Mouse (Mus musculus): ENCODE data around the gene Fhl5. TPM values are rescaled to one million over a fixed set of nuclear protein-coding genes. Genes with fewer than 3 reads are reported as not detected.
"Not testable (repeated sequence)": the region's sequence is repeated elsewhere in the genome, so short reads cannot be mapped to it uniquely, and the experiment has no call there.

Gene Fhl5
- polyA plus RNA-seq (2015; fragmentation: Nextera tagmentation; extraction: Ambion mirVana), result not detected in 2 replicates

- Histone ChIP-seq H3K27me3 (ENCODE audit: control insufficient read depth, insufficient read depth, low read depth, low read length) (no peaks in the 10 kb centered on the region), H3K36me3 (ENCODE audit: control insufficient read depth, insufficient read depth) (no peaks in the 10 kb centered on the region), H3K4me1 (ENCODE audit: control insufficient read depth, low read depth, low read length) (no peaks in the 10 kb centered on the region), H3K9me3 (replicated peaks; ENCODE audit: control insufficient read depth, low read length) (no peaks in the 10 kb centered on the region), H3K27ac (ENCODE audit: low read length) (no peak within 1 kb of the TSS), H3K4me3 (ENCODE audit: low read depth, low read length) (no peak within 1 kb of the TSS), H3K9ac (ENCODE audit: low read depth, low read length) (no peak within 1 kb of the TSS), H3K4me2 (ENCODE audit: low read depth, low read length) (no peak within 1 kb of the TSS)
- ATAC-seq (ENCODE audit: low read depth), result no peak
- WGBS (ENCODE audit: insufficient replicate concordance), result 70% methylated on average over 3 of the region's 3 CpGs
Observed at GRCm38 (mm10) chr4:25242776-25243175, at the start of gene Fhl5. TSS of gene Fhl5 (minus strand) at chr4:25242876.

DNA sequence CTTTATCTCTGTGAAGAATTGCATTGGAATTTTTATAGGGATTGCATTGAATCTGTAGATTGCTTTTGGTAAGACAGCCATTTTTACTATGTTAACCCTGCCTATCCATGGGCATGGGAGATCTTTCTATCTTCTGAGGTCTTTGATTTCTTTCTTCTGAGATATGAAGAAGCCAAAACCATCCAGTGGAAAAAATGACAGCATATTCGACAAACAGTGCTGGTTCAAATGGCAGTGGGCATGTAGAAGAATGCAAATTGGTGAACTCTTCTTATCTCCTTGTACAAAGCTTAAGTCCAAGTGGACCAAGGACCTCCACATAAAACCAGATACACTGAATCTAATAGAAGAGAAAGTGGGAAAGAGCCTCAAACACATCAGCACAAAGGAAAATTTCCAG is 42.3 kb upstream of the Fhl5 start:
- H3K36me3 ChIP-seq (ENCODE audit: control insufficient read depth, insufficient read depth); ATAC-seq (ENCODE audit: low read depth); H3K9me3 ChIP-seq (replicated peaks; ENCODE audit: control insufficient read depth, low read length); H3K9ac ChIP-seq (ENCODE audit: low read depth, low read length); H3K27me3 ChIP-seq (ENCODE audit: control insufficient read depth, insufficient read depth, low read depth, low read length); H3K4me3 ChIP-seq (ENCODE audit: low read depth, low read length); H3K27ac ChIP-seq (ENCODE audit: low read length); H3K4me2 ChIP-seq (ENCODE audit: low read depth, low read length); H3K4me1 ChIP-seq (ENCODE audit: control insufficient read depth, low read depth, low read length): not testable (repeated sequence)
- 45% methylated on average over 1 of the region's 1 CpGs for WGBS (ENCODE audit: insufficient replicate concordance)

DNA sequence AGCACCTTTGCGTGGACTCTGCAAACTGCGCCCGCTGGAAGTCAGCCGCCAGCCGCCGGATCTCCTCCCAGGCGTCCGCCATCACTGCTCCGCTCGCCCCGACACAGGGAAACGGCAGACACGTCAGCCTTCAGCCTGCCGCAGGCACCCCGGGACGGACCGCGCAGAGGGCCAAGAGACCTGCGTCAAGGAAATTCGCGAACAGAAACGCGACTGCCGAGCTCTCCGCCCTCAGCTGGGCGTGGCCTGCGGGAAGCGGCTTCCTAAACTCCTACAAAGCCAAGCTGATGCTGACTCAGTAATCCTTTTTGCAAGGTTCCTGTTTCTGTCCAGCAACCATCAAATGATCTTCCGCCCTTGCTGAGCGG is 39.0 kb upstream of the Fhl5 start, which contains the start of gene Ufl1:
Ufl1 (minus strand) TSS at position 151 of the 368 bp plus-strand sequence.
- peak within 1 kb of the TSS; percentile 78 for H3K4me2 ChIP-seq (ENCODE audit: low read depth, low read length)
- peaks cover 2% of the 10 kb centered on the region; the same call in 1 of the 2 replicates for H3K4me1 ChIP-seq (ENCODE audit: control insufficient read depth, low read depth, low read length)
- peak within 1 kb of the TSS; percentile 92 for H3K9ac ChIP-seq (ENCODE audit: low read depth, low read length)
- peak within 1 kb of the TSS; percentile 90 for H3K4me3 ChIP-seq (ENCODE audit: low read depth, low read length)
- H3K27me3 ChIP-seq (ENCODE audit: control insufficient read depth, insufficient read depth, low read depth, low read length), result no peaks in the 10 kb centered on the region
- peak; percentile 98 for ATAC-seq (ENCODE audit: low read depth)
- H3K36me3 ChIP-seq (ENCODE audit: control insufficient read depth, insufficient read depth), result peaks cover 13% of the 10 kb centered on the region
- peak within 1 kb of the TSS; percentile 85 for H3K27ac ChIP-seq (ENCODE audit: low read length)
- 0% methylated on average over 28 of the region's 30 CpGs for WGBS (ENCODE audit: insufficient replicate concordance)
- no peaks in the 10 kb centered on the region for H3K9me3 ChIP-seq (replicated peaks; ENCODE audit: control insufficient read depth, low read length)

DNA sequence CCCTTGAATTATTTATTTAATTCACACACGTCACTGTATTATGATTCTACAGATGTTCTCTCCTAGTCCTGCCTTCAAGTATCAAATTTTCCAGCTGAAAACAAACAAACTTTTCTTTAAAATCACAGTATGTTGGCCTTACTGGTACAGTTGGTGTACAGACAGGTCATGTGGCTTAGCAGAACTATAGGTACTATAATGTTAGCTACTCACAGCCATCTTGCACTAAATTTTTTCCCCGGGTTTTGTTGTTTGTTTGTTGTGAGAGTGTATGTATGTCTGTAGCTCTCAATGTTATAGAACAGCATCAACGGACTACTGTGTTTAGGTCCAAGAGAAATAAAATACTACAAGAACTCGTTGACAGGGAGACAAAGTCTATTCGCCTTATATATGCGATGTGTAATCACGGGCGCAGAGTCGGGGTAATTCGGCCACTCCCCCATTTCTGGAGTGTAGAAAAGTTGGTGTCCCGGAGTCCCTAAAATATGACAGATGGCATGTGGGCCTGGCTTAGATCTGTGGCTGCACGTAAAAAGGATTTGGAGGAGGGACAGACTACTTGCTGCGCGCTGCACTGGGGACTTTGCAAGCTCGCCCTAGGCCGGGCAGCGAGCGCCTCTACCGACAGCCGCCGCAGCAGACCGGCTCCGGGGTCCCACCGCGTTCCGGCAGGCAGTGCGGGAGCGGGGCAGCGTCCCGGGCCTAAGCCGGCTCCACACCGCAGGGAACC is 38.4 kb upstream of the Fhl5 start:
- 2% methylated on average over 30 of the region's 32 CpGs for WGBS (ENCODE audit: insufficient replicate concordance)
- Histone ChIP-seq H3K9me3 (replicated peaks; ENCODE audit: control insufficient read depth, low read length) (no peaks in the 10 kb centered on the region), H3K4me1 (ENCODE audit: control insufficient read depth, low read depth, low read length) (peaks cover 2% of the 10 kb centered on the region; the same call in 1 of the 2 replicates), H3K27me3 (ENCODE audit: control insufficient read depth, insufficient read depth, low read depth, low read length) (no peaks in the 10 kb centered on the region), H3K4me2 (ENCODE audit: low read depth, low read length) (peak overlapping the region; percentile 78), H3K27ac (ENCODE audit: low read length) (peak overlapping the region; percentile 85), H3K36me3 (ENCODE audit: control insufficient read depth, insufficient read depth) (peaks cover 14% of the 10 kb centered on the region), H3K9ac (ENCODE audit: low read depth, low read length) (peak overlapping the region; percentile 92), H3K4me3 (ENCODE audit: low read depth, low read length) (peak overlapping the region; percentile 90)
- peak; percentile 83 for ATAC-seq (ENCODE audit: low read depth)

GRCm38 (mm10) chr4:25272861-25273627 is 30.4 kb upstream of the Fhl5 start:
- H3K9me3 ChIP-seq (replicated peaks; ENCODE audit: control insufficient read depth, low read length), result no peaks in the 10 kb centered on the region

DNA sequence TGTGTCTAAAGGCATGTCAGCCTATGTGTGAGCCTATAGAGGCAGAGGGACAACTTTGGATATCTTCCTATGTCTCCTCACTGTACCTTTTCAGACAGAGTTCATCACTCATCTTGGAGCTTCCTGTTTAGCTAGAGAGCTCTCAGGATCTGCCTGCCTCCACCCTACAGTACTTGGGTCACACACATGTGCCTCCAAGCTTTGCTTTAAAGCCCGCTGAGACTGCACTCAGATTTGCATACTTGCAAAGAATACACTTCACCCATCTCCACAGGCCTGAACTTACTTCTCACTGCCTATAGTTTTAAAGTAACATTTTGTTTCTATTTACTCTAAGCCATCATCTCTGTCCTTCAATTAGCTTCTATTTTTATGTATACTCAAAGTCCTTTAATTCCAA is 29.2 kb upstream of the Fhl5 start:
- WGBS (ENCODE audit: insufficient replicate concordance), result 87% methylated on average over 1 of the region's 1 CpGs
- no peaks in the 10 kb centered on the region for H3K9me3 ChIP-seq (replicated peaks; ENCODE audit: control insufficient read depth, low read length)
- no peak overlapping the region for H3K4me2 ChIP-seq (ENCODE audit: low read depth, low read length)
- H3K36me3 ChIP-seq (ENCODE audit: control insufficient read depth, insufficient read depth), result peaks cover 12% of the 10 kb centered on the region
- ATAC-seq (ENCODE audit: low read depth), result no peak
- H3K4me1 ChIP-seq (ENCODE audit: control insufficient read depth, low read depth, low read length), result no peaks in the 10 kb centered on the region
- no peaks in the 10 kb centered on the region for H3K27me3 ChIP-seq (ENCODE audit: control insufficient read depth, insufficient read depth, low read depth, low read length)
- H3K27ac ChIP-seq (ENCODE audit: low read length), result no peak overlapping the region
- H3K4me3 ChIP-seq (ENCODE audit: low read depth, low read length), result no peak overlapping the region
- no peak overlapping the region for H3K9ac ChIP-seq (ENCODE audit: low read depth, low read length)

More at GRCm38 (mm10) chr4:25272861-25273627, 30.4 kb upstream of the Fhl5 start:
- no peak overlapping the region for H3K4me2 ChIP-seq (ENCODE audit: low read depth, low read length)
- no peak for ATAC-seq (ENCODE audit: low read depth)
- H3K9ac ChIP-seq (ENCODE audit: low read depth, low read length), result no peak overlapping the region
- H3K36me3 ChIP-seq (ENCODE audit: control insufficient read depth, insufficient read depth), result peaks cover 20% of the 10 kb centered on the region
- H3K27ac ChIP-seq (ENCODE audit: low read length), result no peak overlapping the region
- 66% methylated on average over 7 of the region's 7 CpGs for WGBS (ENCODE audit: insufficient replicate concordance)
- no peak overlapping the region for H3K4me3 ChIP-seq (ENCODE audit: low read depth, low read length)
- H3K4me1 ChIP-seq (ENCODE audit: control insufficient read depth, low read depth, low read length), result no peaks in the 10 kb centered on the region
- H3K27me3 ChIP-seq (ENCODE audit: control insufficient read depth, insufficient read depth, low read depth, low read length), result no peaks in the 10 kb centered on the region

DNA sequence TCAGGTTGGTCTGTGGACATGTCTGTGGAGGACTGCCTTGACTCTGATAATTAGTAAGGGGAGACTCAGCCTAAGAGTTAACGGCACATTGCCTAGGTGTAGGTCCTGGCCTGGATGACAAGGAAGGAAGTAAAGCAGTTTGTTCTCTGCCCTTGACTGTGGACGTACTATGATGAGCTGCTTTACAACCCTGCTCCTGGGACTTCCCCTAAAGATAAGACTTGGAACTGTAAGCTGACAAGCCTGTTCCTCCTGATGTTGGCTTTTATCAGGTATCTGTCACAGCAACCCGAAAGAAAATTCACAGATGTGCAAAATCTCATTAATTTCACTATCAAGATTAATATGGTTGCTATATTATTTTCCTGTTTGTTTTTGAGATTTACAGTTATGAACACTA is 24.5 kb upstream of the Fhl5 start:
- Histone ChIP-seq H3K4me2 (ENCODE audit: low read depth, low read length) (no peak overlapping the region), H3K27ac (ENCODE audit: low read length) (no peak overlapping the region), H3K36me3 (ENCODE audit: control insufficient read depth, insufficient read depth) (peaks cover 6% of the 10 kb centered on the region), H3K4me1 (ENCODE audit: control insufficient read depth, low read depth, low read length) (no peaks in the 10 kb centered on the region), H3K9ac (ENCODE audit: low read depth, low read length) (no peak overlapping the region), H3K9me3 (replicated peaks; ENCODE audit: control insufficient read depth, low read length) (no peaks in the 10 kb centered on the region), H3K4me3 (ENCODE audit: low read depth, low read length) (no peak overlapping the region), H3K27me3 (ENCODE audit: control insufficient read depth, insufficient read depth, low read depth, low read length) (no peaks in the 10 kb centered on the region)
- WGBS (ENCODE audit: insufficient replicate concordance), result 50% methylated on average over 3 of the region's 3 CpGs
- ATAC-seq (ENCODE audit: low read depth), result no peak

DNA sequence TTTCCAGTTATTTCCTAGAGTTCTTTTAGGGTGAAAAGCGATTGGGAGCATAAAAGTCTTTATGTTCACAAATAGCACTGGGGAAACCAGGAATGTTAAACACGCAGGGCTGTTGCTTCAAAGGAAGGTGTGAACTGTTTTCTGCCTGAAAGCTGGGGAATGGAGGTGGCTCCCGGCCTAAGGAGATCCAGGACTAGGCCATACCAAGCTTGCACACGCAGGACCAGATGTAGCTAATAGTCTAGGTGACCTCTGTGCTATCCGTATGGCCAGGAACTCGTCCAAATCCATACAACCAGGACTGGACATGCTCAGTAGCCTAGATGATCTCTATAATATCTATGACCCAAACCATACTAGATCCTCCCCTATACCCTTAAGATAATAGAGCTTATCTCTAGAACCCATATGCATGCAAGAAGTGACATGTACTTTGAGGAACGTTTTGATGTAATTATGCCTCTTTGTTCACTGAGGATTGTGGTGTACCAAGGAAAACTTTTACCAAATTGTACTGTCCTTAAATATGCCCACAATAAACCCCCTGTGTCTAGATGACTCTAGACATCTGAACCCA is 15.2 kb upstream of the Fhl5 start:
- Histone ChIP-seq H3K27me3 (ENCODE audit: control insufficient read depth, insufficient read depth, low read depth, low read length) (no peaks in the 10 kb centered on the region), H3K4me3 (ENCODE audit: low read depth, low read length) (no peak overlapping the region), H3K27ac (ENCODE audit: low read length) (no peak overlapping the region), H3K9ac (ENCODE audit: low read depth, low read length) (no peak overlapping the region), H3K9me3 (replicated peaks; ENCODE audit: control insufficient read depth, low read length) (no peaks in the 10 kb centered on the region), H3K4me2 (ENCODE audit: low read depth, low read length) (no peak overlapping the region), H3K4me1 (ENCODE audit: control insufficient read depth, low read depth, low read length) (peaks cover 2% of the 10 kb centered on the region; the same call in 1 of the 2 replicates), H3K36me3 (ENCODE audit: control insufficient read depth, insufficient read depth) (peaks cover 5% of the 10 kb centered on the region; the same call in 1 of the 2 replicates)
- 60% methylated on average over 7 of the region's 7 CpGs for WGBS (ENCODE audit: insufficient replicate concordance)
- peak; percentile 87 for ATAC-seq (ENCODE audit: low read depth)

Data from liver, embryonic 16.5 days (tissue).